Mouse (Mus musculus) liver, embryonic 14.5 days (tissue): ENCODE data around the gene Cda. TPM values are rescaled to one million over a fixed set of nuclear protein-coding genes. Genes with fewer than 3 reads are reported as not detected.
A peak's percentile ranks its signal among the peaks of the same experiment; 100 is the strongest.

Source experiments
- ATAC-seq: fragments of 200-750 bp; cut with Nextera tagmentation; 2 replicates; pipeline ENCODE4 v1.8.0; 2017; ENCODE audit warnings: moderate number of reproducible peaks, mild to moderate bottlenecking, moderate library complexity; ENCODE audit not compliant: insufficient read depth
- DNase-seq, 3 experiments: peaks; one replicate each; pipeline ENCODE4 v3.0.0-alpha.2; 2012 to 2013; ENCODE audit warnings: low read depth in 3 of 3, low spot score in 3 of 3
- H3K27ac ChIP-seq: fragments of 300-500 bp; sonication (generic); 2 replicates; pipeline ENCODE4 v1.5.1; 2014; ENCODE audit warnings: moderate library complexity, mild to moderate bottlenecking, control low read depth, inconsistent platforms
- H3K27me3 ChIP-seq: fragments of 300-500 bp; sonication (generic); 2 replicates; pipeline ENCODE4 v1.6.1; 2014; ENCODE audit warnings: mild to moderate bottlenecking, low read length, moderate library complexity; ENCODE audit not compliant: control insufficient read depth, insufficient read depth
- H3K36me3 ChIP-seq: fragments of 300-500 bp; sonication (generic); replicated peaks from 2 replicates; pipeline ENCODE4 v1.6.1; 2014; ENCODE audit warnings: low read depth; ENCODE audit not compliant: control insufficient read depth, insufficient read depth
- H3K4me1 ChIP-seq, 2 experiments: fragments of 200-500 bp in 1 of 2; fragments of 300-500 bp in 1 of 2; sonication (generic) in 1 of 2; replicated peaks; 2 replicates each; pipeline ENCODE4 v1.6.1; 2012 to 2014; ENCODE audit warnings: antibody characterized with exemption in 1 of 2, inconsistent platforms in 1 of 2, low read length in 1 of 2; ENCODE audit not compliant: control insufficient read depth in 2 of 2, insufficient read depth in 2 of 2
- H3K4me2 ChIP-seq: fragments of 300-500 bp; sonication (generic); 2 replicates; pipeline ENCODE4 v1.6.1; 2014; ENCODE audit warnings: low read depth, mild to moderate bottlenecking, control low read depth, moderate library complexity
- H3K4me3 ChIP-seq, 2 experiments: fragments of 200-500 bp in 1 of 2; fragments of 300-500 bp in 1 of 2; sonication (generic) in 1 of 2; 2 replicates each; pipeline ENCODE4 v1.5.1; 2012 to 2014; ENCODE audit warnings: low read depth in 2 of 2, low read length in 2 of 2, mild to moderate bottlenecking in 2 of 2, control low read depth in 1 of 2, inconsistent platforms in 1 of 2, moderate library complexity in 1 of 2; ENCODE audit not compliant: insufficient read depth in 1 of 2
- H3K9ac ChIP-seq: fragments of 300-500 bp; sonication (generic); replicated peaks from 2 replicates; pipeline ENCODE4 v1.6.1; 2014; ENCODE audit warnings: mild to moderate bottlenecking, control low read depth, moderate library complexity
- H3K9me3 ChIP-seq: fragments of 300-500 bp; sonication (generic); 2 replicates; pipeline ENCODE4 v1.6.1; 2016; ENCODE audit warnings: low read length, mixed read lengths; ENCODE audit not compliant: control insufficient read depth
- CTCF ChIP-seq: IDR thresholded peaks from 2 replicates; pipeline ENCODE4 v1.5.1; 2016; ENCODE audit warnings: antibody characterized with exemption, low read depth, control low read depth
- EP300 ChIP-seq: IDR thresholded peaks from 2 replicates; pipeline ENCODE4 v1.6.1; 2016; ENCODE audit warnings: antibody characterized with exemption, low read depth
- WGBS: fragments of 180-500 bp; shearing (Covaris S2); extraction: QIAGEN DNeasy Blood & Tissue Kit; methylation state at CpG from one replicate; pipeline ENCODE4 v1.1.7; 2014; ENCODE audit not compliant: insufficient replicate concordance; 5-methylcytosine and 5-hydroxymethylcytosine counted together
- polyA plus RNA-seq, 2 experiments: library from polyadenylated mRNA; depleted of rRNA in 1 of 2; stranded (reverse) in 1 of 2; unstranded in 1 of 2; fragments of >200 nt; fragmentation: Nextera tagmentation in 1 of 2; extraction: Ambion mirVana in 1 of 2; gene quantifications; 2 replicates each; pipeline versions ENCODE4 v1.2.1 to v1.2.3; 2012 to 2014

The Cda gene
- polyA plus RNA-seq, 2 experiments, result 2.6 to 3.7 TPM

- DNase-seq, result no peak
- Histone ChIP-seq H3K9ac (no peak overlapping the region), H3K36me3 (0 out of 2 replicates have a peak, but pooled peaks cover 3% of the 10 kb centered on the region), H3K9me3 (no peaks in the 10 kb centered on the region), H3K4me2 (no peak overlapping the region), H3K4me3 (no peak overlapping the region), H3K4me1 (no peaks in the 10 kb centered on the region), H3K27ac (no peak overlapping the region), H3K27me3 (no peaks in the 10 kb centered on the region)
- TF ChIP-seq CTCF, result peak; percentile 94
- no peak for TF ChIP-seq EP300
- WGBS, result 46% methylated on average over 6 of the region's 6 CpGs
- peak; percentile 43; the same call in 1 of the 2 replicates for ATAC-seq
Measured at GRCm38 (mm10) chr4:138318509-138319266, 49.1 kb downstream of the Cda start.

DNA sequence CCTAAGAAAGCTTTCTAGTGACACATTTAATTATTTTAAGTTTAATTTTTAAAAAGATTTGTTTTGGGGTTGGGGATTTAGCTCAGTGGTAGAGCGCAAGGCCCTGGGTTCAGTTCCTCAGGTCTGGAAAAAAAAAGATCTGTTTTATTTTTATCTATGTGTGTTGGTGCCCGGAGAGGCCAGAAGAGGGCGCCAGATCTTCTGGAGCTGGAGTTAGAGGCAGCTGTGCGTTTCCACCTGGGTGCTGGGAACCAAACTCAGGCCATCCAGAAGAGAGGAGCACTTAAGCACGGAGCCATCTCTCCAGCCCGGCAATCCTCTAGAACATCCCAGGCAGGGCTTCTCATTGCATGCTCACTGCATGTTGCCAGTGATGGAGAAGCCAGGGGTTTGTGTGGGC lies 51.4 kb downstream of the Cda start:
- peaks cover 11% of the 10 kb centered on the region for H3K36me3 ChIP-seq
- no peak for ATAC-seq
- H3K9ac ChIP-seq, result no peak overlapping the region
- no peaks in the 10 kb centered on the region for H3K4me1 ChIP-seq
- H3K27me3 ChIP-seq, result no peaks in the 10 kb centered on the region
- H3K27ac ChIP-seq, result no peak overlapping the region
- TF ChIP-seq CTCF, result peak; percentile 46; the same call in 1 of the 2 replicates
- TF ChIP-seq EP300, result no peak
- no peaks in the 10 kb centered on the region for H3K9me3 ChIP-seq
- DNase-seq, result no peak
- no peak overlapping the region for H3K4me3 ChIP-seq
- 87% methylated on average over 6 of the region's 6 CpGs for WGBS
- H3K4me2 ChIP-seq, result no peak overlapping the region

DNA sequence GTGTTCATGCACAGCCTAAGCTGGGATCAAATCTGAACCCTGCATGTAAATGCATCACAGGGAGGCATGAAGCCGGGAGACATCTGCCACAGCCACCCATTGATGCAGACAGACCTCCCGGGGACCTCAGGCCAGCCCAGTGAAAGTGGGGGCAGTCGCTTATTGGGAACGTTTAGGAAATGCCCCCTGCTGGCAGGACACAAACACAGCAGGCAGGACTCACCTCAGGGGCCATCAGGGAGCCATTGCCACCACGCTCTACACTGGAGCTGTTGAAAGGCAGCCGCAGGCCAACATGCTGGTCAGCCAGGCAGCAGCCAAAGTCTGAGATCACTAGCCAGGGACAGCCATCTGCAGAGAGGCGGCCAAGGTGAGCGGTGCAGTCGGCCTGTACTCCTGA lies 52.0 kb downstream of the Cda start:
- WGBS, result 59% methylated on average over 9 of the region's 9 CpGs

GRCm38 (mm10) chr4:138313795-138314194 lies 54.0 kb downstream of the Cda start:
- no peak overlapping the region for H3K4me3 ChIP-seq
- no peaks in the 10 kb centered on the region for H3K9me3 ChIP-seq
- H3K36me3 ChIP-seq, result peaks cover 28% of the 10 kb centered on the region
- 71% methylated on average over 4 of the region's 4 CpGs for WGBS
- H3K4me2 ChIP-seq, result no peak overlapping the region
- DNase-seq (no peak), ATAC-seq (no peak)
- TF ChIP-seq EP300 (no peak), CTCF (no peak)
- no peaks in the 10 kb centered on the region for H3K27me3 ChIP-seq
- no peak overlapping the region for H3K27ac ChIP-seq
- no peak overlapping the region for H3K9ac ChIP-seq
- no peaks in the 10 kb centered on the region for H3K4me1 ChIP-seq

More for the DNA sequence above, 52.0 kb downstream of the Cda start:
- H3K4me1 ChIP-seq, result no peaks in the 10 kb centered on the region
- no peaks in the 10 kb centered on the region for H3K27me3 ChIP-seq
- H3K4me2 ChIP-seq, result no peak overlapping the region
- H3K27ac ChIP-seq, result no peak overlapping the region
- no peak overlapping the region for H3K9ac ChIP-seq
- H3K36me3 ChIP-seq, result peaks cover 17% of the 10 kb centered on the region
- no peak overlapping the region for H3K4me3 ChIP-seq
- ATAC-seq (no peak), DNase-seq (no peak)
- TF ChIP-seq EP300 (no peak), CTCF (peak; percentile 80)
- H3K9me3 ChIP-seq, result no peaks in the 10 kb centered on the region

GRCm38 (mm10) chr4:138313021-138313420 lies 54.8 kb downstream of the Cda start:
- H3K4me3 ChIP-seq, result no peak overlapping the region
- H3K9me3 ChIP-seq, result no peaks in the 10 kb centered on the region
- no peak overlapping the region for H3K27ac ChIP-seq
- WGBS, result 79% methylated on average over 11 of the region's 11 CpGs
- TF ChIP-seq CTCF, result no peak
- TF ChIP-seq EP300, result no peak
- H3K27me3 ChIP-seq, result no peaks in the 10 kb centered on the region
- DNase-seq (no peak), ATAC-seq (no peak)
- peaks cover 32% of the 10 kb centered on the region for H3K36me3 ChIP-seq
- no peaks in the 10 kb centered on the region for H3K4me1 ChIP-seq
- H3K9ac ChIP-seq, result no peak overlapping the region
- H3K4me2 ChIP-seq, result no peak overlapping the region
